Mouse (Mus musculus) limb, embryonic 15.5 days (tissue): Measurements from ENCODE around the gene Rnf126. TPM values are rescaled to one million over a fixed set of nuclear protein-coding genes. Genes with fewer than 3 reads are reported as not detected.

ENCODE experiments used
- ATAC-seq: fragments of 200-750 bp; cut with Nextera tagmentation; 2 replicates; pipeline ENCODE4 v1.8.0; 2017; ENCODE audit warnings: low read depth, moderate TSS enrichment; ENCODE audit not compliant: insufficient number of reproducible peaks, low FRiP score, low TSS enrichment
- H3K27ac ChIP-seq: fragments of 300-500 bp; sonication (generic); 2 replicates; pipeline ENCODE4 v1.5.1; 2015; ENCODE audit warnings: moderate library complexity, mild to moderate bottlenecking, inconsistent platforms
- H3K27me3 ChIP-seq: fragments of 300-500 bp; sonication (generic); 2 replicates; pipeline ENCODE4 v1.6.1; 2015; ENCODE audit warnings: inconsistent platforms
- H3K36me3 ChIP-seq: fragments of 300-500 bp; sonication (generic); 2 replicates; pipeline ENCODE4 v1.6.1; 2015; ENCODE audit warnings: inconsistent platforms
- H3K4me1 ChIP-seq: fragments of 300-500 bp; sonication (generic); 2 replicates; pipeline ENCODE4 v1.6.1; 2015; ENCODE audit warnings: inconsistent platforms
- H3K4me2 ChIP-seq: fragments of 300-500 bp; sonication (generic); 2 replicates; pipeline ENCODE4 v1.6.1; 2015; ENCODE audit warnings: mild to moderate bottlenecking, inconsistent platforms
- H3K4me3 ChIP-seq: fragments of 300-500 bp; sonication (generic); 2 replicates; pipeline ENCODE4 v1.5.1; 2015; ENCODE audit warnings: mild to moderate bottlenecking, inconsistent platforms
- H3K9ac ChIP-seq: fragments of 300-500 bp; sonication (generic); 2 replicates; pipeline ENCODE4 v1.6.1; 2015; ENCODE audit warnings: inconsistent platforms
- H3K9me3 ChIP-seq: fragments of 300-500 bp; sonication (generic); 2 replicates; pipeline ENCODE4 v1.6.1; 2016; ENCODE audit warnings: inconsistent platforms
- WGBS: fragments of 180-500 bp; shearing (Covaris S2); methylation state at CpG from one replicate; pipeline ENCODE4 v1.1.7; 2015; 5-methylcytosine and 5-hydroxymethylcytosine counted together
- polyA plus RNA-seq: library from polyadenylated mRNA; unstranded; fragments of >200 nt; fragmentation: Nextera tagmentation; extraction: Ambion mirVana; gene quantifications from 2 replicates; pipeline ENCODE4 v1.2.1, GENCODE M21; 2015

Rnf126 gene
- polyA plus RNA-seq, 1 experiment from 2014 or later, result 93.2 TPM

GRCm38 (mm10) chr10:79774486-79775279 lies 7.9 kb upstream of the Rnf126 start:
- no peak overlapping the region for H3K27ac ChIP-seq
- H3K4me3 ChIP-seq, result no peak overlapping the region
- ATAC-seq, result no peak
- H3K9me3 ChIP-seq, result no peaks in the 10 kb centered on the region
- WGBS, result 74% methylated on average over 5 of the region's 5 CpGs
- H3K4me2 ChIP-seq, result no peak overlapping the region
- H3K9ac ChIP-seq, result no peak overlapping the region
- peaks cover 5% of the 10 kb centered on the region; the same call in 1 of the 2 replicates for H3K27me3 ChIP-seq
- no peaks in the 10 kb centered on the region for H3K36me3 ChIP-seq
- peaks cover 28% of the 10 kb centered on the region for H3K4me1 ChIP-seq

GRCm38 (mm10) chr10:79773208-79773607 lies 6.5 kb upstream of the Rnf126 start:
- Histone ChIP-seq H3K27ac (no peak overlapping the region), H3K4me2 (no peak overlapping the region), H3K9me3 (no peaks in the 10 kb centered on the region), H3K4me3 (no peak overlapping the region), H3K36me3 (no peaks in the 10 kb centered on the region), H3K27me3 (no peaks in the 10 kb centered on the region), H3K9ac (no peak overlapping the region), H3K4me1 (peaks cover 22% of the 10 kb centered on the region)
- WGBS, result 86% methylated on average over 2 of the region's 2 CpGs
- ATAC-seq, result no peak

- no peak overlapping the region for H3K9ac ChIP-seq
- WGBS, result 79% methylated on average over 3 of the region's 3 CpGs
These were observed 5.6 kb upstream of the Rnf126 start for GRCm38 (mm10) chr10:79772320-79772719.

GRCm38 (mm10) chr10:79769329-79769728 lies 2.6 kb upstream of the Rnf126 start:
- 38% methylated on average over 4 of the region's 4 CpGs for WGBS
- no peak overlapping the region for H3K27ac ChIP-seq
- H3K4me1 ChIP-seq, result peaks cover 32% of the 10 kb centered on the region

More at GRCm38 (mm10) chr10:79772320-79772719, 5.6 kb upstream of the Rnf126 start:
- no peak overlapping the region for H3K4me3 ChIP-seq
- no peaks in the 10 kb centered on the region for H3K9me3 ChIP-seq
- peaks cover 22% of the 10 kb centered on the region for H3K4me1 ChIP-seq
- H3K4me2 ChIP-seq, result no peak overlapping the region
- no peaks in the 10 kb centered on the region for H3K27me3 ChIP-seq
- no peak for ATAC-seq
- H3K27ac ChIP-seq, result no peak overlapping the region
- H3K36me3 ChIP-seq, result no peaks in the 10 kb centered on the region

GRCm38 (mm10) chr10:79768400-79768799 lies 1.6 kb upstream of the Rnf126 start:
- 0% methylated on average over 5 of the region's 5 CpGs for WGBS
- H3K4me2 ChIP-seq, result no peak overlapping the region; the same call in 1 of the 2 replicates
- no peak for ATAC-seq
- H3K27me3 ChIP-seq, result no peaks in the 10 kb centered on the region
- H3K36me3 ChIP-seq, result no peaks in the 10 kb centered on the region; the same call in 1 of the 2 replicates
- no peak overlapping the region for H3K9ac ChIP-seq
- H3K4me3 ChIP-seq, result no peak overlapping the region
- 0 out of 2 replicates have a peak overlapping the region, but pooled peaks have one; percentile 96 for H3K27ac ChIP-seq
- H3K9me3 ChIP-seq, result no peaks in the 10 kb centered on the region
- peaks cover 39% of the 10 kb centered on the region for H3K4me1 ChIP-seq

More at GRCm38 (mm10) chr10:79769329-79769728, 2.6 kb upstream of the Rnf126 start:
- no peak overlapping the region for H3K4me2 ChIP-seq
- no peak for ATAC-seq
- no peaks in the 10 kb centered on the region for H3K27me3 ChIP-seq
- no peaks in the 10 kb centered on the region for H3K9me3 ChIP-seq
- no peak overlapping the region for H3K9ac ChIP-seq
- no peak overlapping the region for H3K4me3 ChIP-seq
- no peaks in the 10 kb centered on the region; the same call in 1 of the 2 replicates for H3K36me3 ChIP-seq

GRCm38 (mm10) chr10:79767372-79768244 lies 856 bp upstream of the Rnf126 start:
- peak overlapping the region; percentile 31 for H3K9ac ChIP-seq
- no peaks in the 10 kb centered on the region for H3K9me3 ChIP-seq
- peaks cover 42% of the 10 kb centered on the region for H3K4me1 ChIP-seq
- WGBS, result 11% methylated on average over 40 of the region's 40 CpGs
- no peaks in the 10 kb centered on the region for H3K27me3 ChIP-seq
- H3K36me3 ChIP-seq, result peaks cover under 1% of the 10 kb centered on the region
- peak overlapping the region; percentile 83 for H3K4me2 ChIP-seq
- peak overlapping the region; percentile 100 for H3K4me3 ChIP-seq
- H3K27ac ChIP-seq, result peak overlapping the region; percentile 96
- peak; percentile 76 for ATAC-seq

GRCm38 (mm10) chr10:79766001-79766507 lies 698 bp downstream of the Rnf126 start:
- ATAC-seq, result no peak
- Histone ChIP-seq H3K4me1 (peaks cover 42% of the 10 kb centered on the region), H3K9me3 (no peaks in the 10 kb centered on the region), H3K36me3 (peaks cover 16% of the 10 kb centered on the region), H3K27ac (peak overlapping the region; percentile 96), H3K9ac (peak overlapping the region; percentile 97), H3K4me2 (peak overlapping the region; percentile 83), H3K4me3 (peak overlapping the region; percentile 100), H3K27me3 (no peaks in the 10 kb centered on the region)
- WGBS, result 7% methylated on average over 16 of the region's 16 CpGs

- Histone ChIP-seq H3K4me2 (peak overlapping the region; percentile 83), H3K27me3 (no peaks in the 10 kb centered on the region), H3K9me3 (no peaks in the 10 kb centered on the region), H3K27ac (no peak overlapping the region; the same call in 1 of the 2 replicates), H3K9ac (peak overlapping the region; percentile 97; the same call in 1 of the 2 replicates), H3K36me3 (peaks cover 24% of the 10 kb centered on the region), H3K4me1 (peaks cover 42% of the 10 kb centered on the region), H3K4me3 (peak overlapping the region; percentile 100)
- WGBS, result 81% methylated on average over 2 of the region's 2 CpGs
- no peak for ATAC-seq
These were observed 1.5 kb downstream of the Rnf126 start for GRCm38 (mm10) chr10:79765228-79765745.

GRCm38 (mm10) chr10:79764234-79764633 lies 2.5 kb downstream of the Rnf126 start:
- no peaks in the 10 kb centered on the region for H3K27me3 ChIP-seq
- H3K9me3 ChIP-seq, result no peaks in the 10 kb centered on the region
- ATAC-seq, result no peak
- 63% methylated on average over 7 of the region's 7 CpGs for WGBS
- no peak overlapping the region for H3K4me3 ChIP-seq
- peaks cover 32% of the 10 kb centered on the region for H3K36me3 ChIP-seq
- no peak overlapping the region for H3K27ac ChIP-seq
- peaks cover 42% of the 10 kb centered on the region for H3K4me1 ChIP-seq
- no peak overlapping the region for H3K9ac ChIP-seq
- no peak overlapping the region for H3K4me2 ChIP-seq

- Histone ChIP-seq H3K27me3 (no peaks in the 10 kb centered on the region), H3K36me3 (peaks cover 45% of the 10 kb centered on the region), H3K9me3 (no peaks in the 10 kb centered on the region), H3K4me1 (peaks cover 34% of the 10 kb centered on the region), H3K27ac (no peak overlapping the region), H3K4me3 (no peak overlapping the region), H3K4me2 (no peak overlapping the region), H3K9ac (no peak overlapping the region)
- WGBS, result 84% methylated on average over 3 of the region's 3 CpGs
- ATAC-seq, result no peak
These were observed 3.9 kb downstream of the Rnf126 start for GRCm38 (mm10) chr10:79762875-79763274.

- H3K4me1 ChIP-seq, result peaks cover 24% of the 10 kb centered on the region
- no peaks in the 10 kb centered on the region for H3K9me3 ChIP-seq
- no peak overlapping the region for H3K4me2 ChIP-seq
- no peak overlapping the region for H3K9ac ChIP-seq
- no peak overlapping the region for H3K27ac ChIP-seq
- H3K27me3 ChIP-seq, result no peaks in the 10 kb centered on the region
- peaks cover 66% of the 10 kb centered on the region for H3K36me3 ChIP-seq
- ATAC-seq, result no peak
- no peak overlapping the region for H3K4me3 ChIP-seq
- WGBS, result 84% methylated on average over 11 of the region's 11 CpGs
These were observed 6.1 kb downstream of the Rnf126 start for GRCm38 (mm10) chr10:79760603-79761143.
